Mouse (Mus musculus) CH12.LX (cell line): ENCODE measurements at regions not wholly inside any gene's neighbourhood (a gene's known extent, or its start where the extent isn't known, plus 50 kb on each side); places are given as distances from the start of the nearest gene placed in this dataset.

Experiments
- DNase-seq: peaks from one replicate; pipeline ENCODE4 v3.0.0-alpha.2; 2013; ENCODE audit errors: extremely low read depth
- H3K27ac ChIP-seq: 2 replicates; pipeline ENCODE4 v1.5.1; 2012; ENCODE audit warnings: low read depth, mild to moderate bottlenecking, control low read depth, moderate library complexity; ENCODE audit not compliant: insufficient read depth
- H3K27me3 ChIP-seq: replicated peaks from 2 replicates; pipeline ENCODE3; 2012; ENCODE audit warnings: inconsistent platforms
- H3K36me3 ChIP-seq, 2 experiments: replicated peaks in 1 of 2; 2 replicates each; pipeline versions ENCODE3 to v1.6.1; 2012; ENCODE audit warnings: inconsistent platforms in 1 of 2, low read length in 1 of 2, mild to moderate bottlenecking in 1 of 2, mixed read lengths in 1 of 2, moderate library complexity in 1 of 2; ENCODE audit not compliant: control insufficient read depth in 1 of 2, insufficient read depth in 1 of 2
- H3K4me1 ChIP-seq, 2 experiments: 2 replicates each; pipeline ENCODE4 v1.6.1; 2012; ENCODE audit warnings: inconsistent platforms in 1 of 2, moderate library complexity in 1 of 2; ENCODE audit not compliant: insufficient read depth in 2 of 2, control insufficient read depth in 1 of 2
- H3K4me2 ChIP-seq: 2 replicates; pipeline ENCODE4 v1.6.1; 2012; ENCODE audit warnings: low read depth, mild to moderate bottlenecking, control low read depth; ENCODE audit not compliant: poor library complexity, insufficient read depth, severe bottlenecking
- H3K4me3 ChIP-seq, 3 experiments: fragments of 150-350 bp in 1 of 3; sonication (generic) in 1 of 3; replicated peaks in 1 of 3; 2 replicates each; pipeline versions ENCODE3 to v1.5.1; 2011 to 2012; ENCODE audit warnings: low read depth in 2 of 3, low read length in 2 of 3, mild to moderate bottlenecking in 2 of 3, moderate library complexity in 2 of 3, control low read depth in 1 of 3, improper control_type of control experiment in 1 of 3, inconsistent platforms in 1 of 3, mixed read lengths in 1 of 3; ENCODE audit not compliant: poor library complexity in 1 of 3
- H3K79me2 ChIP-seq: replicated peaks from 2 replicates; pipeline ENCODE4 v1.6.1; 2012; ENCODE audit warnings: mild to moderate bottlenecking, moderate library complexity; ENCODE audit not compliant: control insufficient read depth, poor library complexity, insufficient read depth, severe bottlenecking; ENCODE audit errors: extremely low read depth
- H3K9ac ChIP-seq: 2 replicates; pipeline ENCODE4 v1.6.1; 2012; ENCODE audit warnings: low read depth, mild to moderate bottlenecking, control low read depth, moderate library complexity; ENCODE audit not compliant: insufficient read depth
- H3K9me3 ChIP-seq: replicated peaks from 2 replicates; pipeline ENCODE3; 2012; ENCODE audit warnings: low read length, inconsistent platforms, mixed read lengths
- BHLHE40 ChIP-seq: IDR thresholded peaks from 2 replicates; pipeline ENCODE4 v1.6.1; 2011; ENCODE audit warnings: mild to moderate bottlenecking, low read depth, low read length, improper control_type of control experiment
- E2F4 ChIP-seq: IDR thresholded peaks from 2 replicates; pipeline ENCODE4 v1.6.1; 2011; ENCODE audit warnings: low read depth, low read length, improper control_type of control experiment; ENCODE audit not compliant: insufficient replicate concordance
- ELF1 ChIP-seq: IDR thresholded peaks from 2 replicates; pipeline ENCODE4 v1.6.1; 2014; ENCODE audit warnings: low read depth, mild to moderate bottlenecking, inconsistent platforms, low read length, improper control_type of control experiment
- GABPA ChIP-seq: IDR thresholded peaks from 2 replicates; pipeline ENCODE4 v1.6.1; 2012; ENCODE audit warnings: low read depth, low read length, improper control_type of control experiment, inconsistent platforms; ENCODE audit not compliant: insufficient replicate concordance
- IRF4 ChIP-seq: IDR thresholded peaks from 2 replicates; pipeline ENCODE4 v1.6.1; 2014; ENCODE audit warnings: low read depth, mild to moderate bottlenecking, inconsistent platforms, low read length, improper control_type of control experiment
- JUND ChIP-seq: conservative IDR thresholded peaks from 2 replicates; pipeline ENCODE4 v1.6.1; 2011; ENCODE audit warnings: low read depth, low read length, improper control_type of control experiment
- KAT2A ChIP-seq: IDR thresholded peaks from 2 replicates; pipeline ENCODE4 v1.6.1; 2012; ENCODE audit warnings: low read length, improper control_type of control experiment, inconsistent platforms; ENCODE audit not compliant: insufficient replicate concordance
- MAX ChIP-seq: IDR thresholded peaks from 2 replicates; pipeline ENCODE4 v1.6.1; 2011; ENCODE audit warnings: low read length, improper control_type of control experiment
- MAZ ChIP-seq: IDR thresholded peaks from 2 replicates; pipeline ENCODE4 v1.6.1; 2012; ENCODE audit warnings: low read depth, mild to moderate bottlenecking, inconsistent platforms, low read length, improper control_type of control experiment, moderate library complexity
- MXI1 ChIP-seq: IDR thresholded peaks from 2 replicates; pipeline ENCODE4 v1.6.1; 2011; ENCODE audit warnings: mild to moderate bottlenecking, low read depth, low read length, improper control_type of control experiment
- MYC ChIP-seq: IDR thresholded peaks from 2 replicates; pipeline ENCODE4 v1.6.1; 2011; ENCODE audit warnings: low read depth, mild to moderate bottlenecking, improper control_type of control experiment, low read length
- NELFE ChIP-seq: IDR thresholded peaks from 2 replicates; pipeline ENCODE4 v1.6.1; 2011; ENCODE audit warnings: low read depth, low read length, improper control_type of control experiment
- PAX5 ChIP-seq: IDR thresholded peaks from 2 replicates; pipeline ENCODE4 v1.6.1; 2012; ENCODE audit warnings: low read length, inconsistent platforms, mixed read lengths
- POLR2A ChIP-seq: IDR thresholded peaks from 2 replicates; pipeline ENCODE4 v1.6.1; 2011; ENCODE audit warnings: low read depth, mild to moderate bottlenecking, improper control_type of control experiment, low read length
- POLR2AphosphoS2 ChIP-seq: IDR thresholded peaks from 2 replicates; pipeline ENCODE4 v1.6.1; 2011; ENCODE audit warnings: low read depth, low read length, improper control_type of control experiment
- RAD21 ChIP-seq: IDR thresholded peaks from 2 replicates; pipeline ENCODE4 v1.6.1; 2011; ENCODE audit warnings: low read depth, mild to moderate bottlenecking, low read length, improper control_type of control experiment, moderate library complexity
- RCOR1 ChIP-seq: conservative IDR thresholded peaks from 2 replicates; pipeline ENCODE4 v1.6.1; 2012; ENCODE audit warnings: low read depth, mild to moderate bottlenecking, inconsistent platforms, low read length, improper control_type of control experiment
- SMC3 ChIP-seq: IDR thresholded peaks from 2 replicates; pipeline ENCODE4 v1.6.1; 2011; ENCODE audit warnings: low read depth, low read length, improper control_type of control experiment
- USF2 ChIP-seq: conservative IDR thresholded peaks from 2 replicates; pipeline ENCODE4 v1.6.1; 2011; ENCODE audit warnings: low read depth, low read length, improper control_type of control experiment
- ZKSCAN1 ChIP-seq: IDR thresholded peaks from 2 replicates; pipeline ENCODE4 v1.6.1; 2012; ENCODE audit warnings: low read depth, inconsistent platforms, low read length, improper control_type of control experiment, borderline replicate concordance
- ZMIZ1 ChIP-seq: IDR thresholded peaks from 2 replicates; pipeline ENCODE4 v1.6.1; 2012; ENCODE audit warnings: low read depth, mild to moderate bottlenecking, inconsistent platforms, low read length, improper control_type of control experiment
- dilution Hi-C: fragments of 300-500 bp; cut with MboI; formaldehyde crosslinking; loops from 2 replicates; pipeline ENCODE4 v1.14.3; 2020; ENCODE audit warnings: low sequenced_read_pairs; ENCODE audit not compliant: extremely low pct_unique_long_range_greater_than_20kb, extremely low pct_ligation_motif_present
- in situ Hi-C: fragments of 300-500 bp; cut with MboI; formaldehyde crosslinking; loops from 3 replicates; pipeline ENCODE4 v1.14.3; 2019; ENCODE audit warnings: low sequenced_read_pairs, low pct_ligation_motif_present, low pct_unique_long_range_greater_than_20kb, mixed read lengths

GRCm38 (mm10) chr2:82360224-82360623 is 307.2 kb downstream of the Zfp804a start:
- no peaks in the 10 kb centered on the region for H3K27me3 ChIP-seq
- no peak for TF ChIP-seq MYC
- no peak for TF ChIP-seq PAX5
- no peak for TF ChIP-seq POLR2AphosphoS2
- no peak for TF ChIP-seq MAX
- no peak for TF ChIP-seq MAZ
- no peak for TF ChIP-seq ZMIZ1
- TF ChIP-seq, all 38 proteins: peak for 0
- Histone ChIP-seq H3K4me2 (no peak overlapping the region), H3K79me2 (no peaks in the 10 kb centered on the region), H3K4me1 (no peaks in the 10 kb centered on the region), H3K4me3 (no peak overlapping the region), H3K27ac (no peak overlapping the region), H3K9me3 (peaks cover 4% of the 10 kb centered on the region), H3K9ac (no peak overlapping the region), H3K36me3 (no peaks in the 10 kb centered on the region)
- dilution Hi-C loops = no loop called here
- in situ Hi-C loops = no loop called here
- DNase-seq = no peak

- Histone ChIP-seq H3K4me1 (no peaks in the 10 kb centered on the region), H3K9ac (no peak overlapping the region), H3K4me3 (no peak overlapping the region), H3K4me2 (no peak overlapping the region), H3K36me3 (no peaks in the 10 kb centered on the region), H3K9me3 (no peaks in the 10 kb centered on the region), H3K27ac (no peak overlapping the region), H3K79me2 (no peaks in the 10 kb centered on the region), H3K27me3 (no peaks in the 10 kb centered on the region)
- in situ Hi-C loops (no loop called here), dilution Hi-C loops (no loop called here)
- TF ChIP-seq JUND (no peak), BHLHE40 (no peak), POLR2AphosphoS2 (no peak), ZKSCAN1 (no peak), RAD21 (no peak), SMC3 (no peak), RCOR1 (no peak), MXI1 (no peak), KAT2A (no peak), NELFE (no peak), IRF4 (no peak), GABPA (no peak), E2F4 (no peak), ZMIZ1 (no peak), POLR2A (no peak), USF2 (no peak), ELF1 (no peak)
- DNase-seq = no peak
Observed at GRCm38 (mm10) chr2:82373152-82373551, 320.1 kb downstream of the Zfp804a start.
